In the genomic region with DNA sequence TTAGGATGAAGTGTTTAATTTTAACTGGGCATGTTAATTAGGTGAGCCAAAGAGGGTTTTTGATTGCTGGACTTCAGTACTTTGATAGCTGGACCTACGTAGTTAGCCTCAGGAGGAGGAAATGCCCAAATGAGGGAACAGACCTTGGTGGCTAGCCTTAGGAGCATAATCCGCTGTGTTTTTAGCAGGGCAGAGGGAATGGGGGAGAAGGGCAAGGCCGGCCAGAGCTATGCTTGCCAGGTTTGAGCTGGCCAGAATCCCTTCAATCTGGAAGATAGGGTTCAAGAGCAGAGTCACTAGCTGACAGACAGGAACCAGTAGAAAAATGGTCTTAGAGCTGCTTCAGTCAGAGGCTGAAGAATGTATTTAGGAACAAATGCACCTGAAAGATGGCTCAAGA, we compare ENCODE assay signal across 18 mouse cellular contexts. TPM values are rescaled to one million over a fixed set of nuclear protein-coding genes. Genes with fewer than 3 reads are reported as not detected.
DNase-seq lines count a peak whose midpoint lies in the region.
"Had no signal": no experiment of that assay in that cellular context is flagged by ENCODE, and none has a peak within 500 bp of the region (broad histone marks: within the 10 kb centered on the region; RNA-seq: fewer than 3 reads in every experiment).

No protein-coding gene starts in this region.

- intact Hi-C loops in heart, postnatal 14 days (cut with DNase I) = no loop called here

- peak; percentile 37 for DNase-seq in adrenal gland, adult 8-10 months
- no peak for DNase-seq in adrenal gland, adult 18-20 months (ENCODE audit: low spot score in 2 of 2)
- peak; percentile 13 for DNase-seq in ovary, adult 18-20 months (ENCODE audit: low spot score)
- no peak for DNase-seq in ovary, postnatal 14 days (ENCODE audit: low spot score)
- peak; percentile 23 for DNase-seq in adrenal gland, postnatal 10 days
- peak; percentile 24 to 50 for DNase-seq in adrenal gland, postnatal 36 days
- DNase-seq in heart, postnatal 14 days = no peak
- DNase-seq: cerebellum, adult 11-12 months; cerebellum, adult 8-10 months; cerebellum, postnatal 36 days; embryo, embryonic 11 days; gastrocnemius, postnatal 25 days; heart, adult 18-20 months; heart, postnatal 10 days; heart, postnatal 4 days had no signal

RNA-seq across cellular contexts. Expression of a gene that starts 26.9 kb away (rescaled TPM):
- total RNA-seq in adrenal gland, adult 8-10 months (2022) = not detected
- total RNA-seq in adrenal gland, adult 18-20 months (2021) = not detected
- not detected for total RNA-seq in adrenal gland, postnatal 10 days (2021)
- total RNA-seq in adrenal gland, postnatal 36 days (2021) = not detected
- not detected for total RNA-seq in heart, postnatal 14 days (2021)
- total RNA-seq: gastrocnemius, adult 8-10 months; gastrocnemius, postnatal 25 days; heart, adult 18-20 months; heart, postnatal 10 days; heart, postnatal 4 days; hindbrain, postnatal 0 days; MEL had no signal

RNA-seq across cellular contexts. Expression of a gene that starts 32.8 kb away (rescaled TPM):
- not detected for total RNA-seq in adrenal gland, adult 8-10 months (2022)
- total RNA-seq in adrenal gland, adult 18-20 months (2021) = not detected
- total RNA-seq in adrenal gland, postnatal 10 days (2021) = not detected
- not detected for total RNA-seq in adrenal gland, postnatal 36 days (2021)
- not detected for total RNA-seq in heart, postnatal 14 days (2021)
- total RNA-seq: gastrocnemius, adult 8-10 months; gastrocnemius, postnatal 25 days; heart, adult 18-20 months; heart, postnatal 10 days; hindbrain, postnatal 0 days; MEL had no signal

Comparison
In these comparisons a context has a peak if more than half of its experiments do, and no peak if none do; other contexts are left out.
1. DNase-seq: peak in adrenal gland, adult 8-10 months (single experiment), ovary, adult 18-20 months (single experiment), adrenal gland, postnatal 10 days (single experiment) and adrenal gland, postnatal 36 days (2 of 2); none in adrenal gland, adult 18-20 months (0 of 2), ovary, postnatal 14 days (single experiment) and heart, postnatal 14 days (0 of 2).